Mouse (Mus musculus) liver (tissue): ENCODE measurements around the gene Nfs1.
"Not testable (repeated sequence)": the region's sequence is repeated elsewhere in the genome, so short reads cannot be mapped to it uniquely, and the experiment has no call there.

ENCODE experiments used
- DNase-seq: peaks from one replicate; pipeline ENCODE4 v3.0.0-alpha.2; 2020; ENCODE audit warnings: mixed read lengths

The Nfs1 gene

GRCm38 (mm10) chr2:156143953-156144724 is at the start of gene Nfs1, which contains the start of gene Romo1:
Gene Nfs1, minus strand, starts transcription at chr2:156144186.
Gene Romo1, plus strand, starts transcription at chr2:156144039.
- DNase-seq: peak; percentile 91

GRCm38 (mm10) chr2:156193066-156193862 is 49.3 kb upstream of the Nfs1 start:
- no peak for DNase-seq

GRCm38 (mm10) chr2:156192068-156192467 is 48.1 kb upstream of the Nfs1 start:
- DNase-seq: no peak

- DNase-seq: no peak
Observed at GRCm38 (mm10) chr2:156191540-156191939, 47.6 kb upstream of the Nfs1 start.

GRCm38 (mm10) chr2:156190004-156190896 is 46.3 kb upstream of the Nfs1 start:
- peak; percentile 39 for DNase-seq

- DNase-seq: not testable (repeated sequence)
Observed at GRCm38 (mm10) chr2:156189241-156189640, 45.3 kb upstream of the Nfs1 start.

- DNase-seq: no peak
Observed at GRCm38 (mm10) chr2:156181592-156181991, 37.6 kb upstream of the Nfs1 start.

GRCm38 (mm10) chr2:156180824-156181590 is 37.0 kb upstream of the Nfs1 start:
- no peak for DNase-seq

- DNase-seq: peak; percentile 99
Observed at GRCm38 (mm10) chr2:156180094-156180821, 36.3 kb upstream of the Nfs1 start, which contains the start of gene Rbm39. Gene Rbm39, minus strand, starts transcription at chr2:156180238.

GRCm38 (mm10) chr2:156179796-156180093 is 35.8 kb upstream of the Nfs1 start:
- no peak for DNase-seq

- DNase-seq: peak; percentile 88
Observed at GRCm38 (mm10) chr2:156179046-156179795, 35.2 kb upstream of the Nfs1 start.

GRCm38 (mm10) chr2:156177651-156178050 is 33.7 kb upstream of the Nfs1 start:
- DNase-seq: no peak

GRCm38 (mm10) chr2:156177079-156177478 is 33.1 kb upstream of the Nfs1 start:
- no peak for DNase-seq

- no peak for DNase-seq
Observed at GRCm38 (mm10) chr2:156166557-156166956, 22.6 kb upstream of the Nfs1 start.

- DNase-seq: no peak
Observed at GRCm38 (mm10) chr2:156165478-156165877, 21.5 kb upstream of the Nfs1 start.

GRCm38 (mm10) chr2:156151538-156151937 is 7.6 kb upstream of the Nfs1 start:
- DNase-seq: no peak

GRCm38 (mm10) chr2:156147316-156147915 is 3.4 kb upstream of the Nfs1 start:
- no peak for DNase-seq

GRCm38 (mm10) chr2:156146272-156146989 is 2.4 kb upstream of the Nfs1 start:
- no peak for DNase-seq

- no peak for DNase-seq
Observed at GRCm38 (mm10) chr2:156145486-156146130, 1.6 kb upstream of the Nfs1 start.
